Mouse (Mus musculus): ENCODE data around the gene Stk40. TPM values are rescaled to one million over a fixed set of nuclear protein-coding genes. Genes with fewer than 3 reads are reported as not detected.
A peak's percentile ranks its signal among the peaks of the same experiment; 100 is the strongest.
"Not testable (repeated sequence)": the region's sequence is repeated elsewhere in the genome, so short reads cannot be mapped to it uniquely, and the experiment has no call there.

The Stk40 gene
- total and polyA plus RNA-seq, 2 experiments from 2014 or later = 14.9 to 19.6 TPM

- H3K27ac ChIP-seq (ENCODE audit: low read depth, low read length) = no peak overlapping the region
- WGBS = 70% methylated on average over 9 of the region's 9 CpGs
- H3K27me3 ChIP-seq (ENCODE audit: insufficient read depth, low read length) = no peaks in the 10 kb centered on the region
- H3K4me3 ChIP-seq (ENCODE audit: low read depth, low read length) = peak overlapping the region; percentile 57
- peaks cover 8% of the 10 kb centered on the region; the same call in 1 of the 2 replicates for H3K4me1 ChIP-seq (ENCODE audit: insufficient read depth)
- no peak overlapping the region for H3K9ac ChIP-seq
- DNase-seq = no peak
- peaks cover 16% of the 10 kb centered on the region for H3K36me3 ChIP-seq (ENCODE audit: insufficient read depth)
- TF ChIP-seq CTCF (IDR thresholded peaks at IDR 0.05; ENCODE audit: low read depth) = no peak
- ATAC-seq = no peak
- H3K9me3 ChIP-seq (ENCODE audit: low read length) = no peaks in the 10 kb centered on the region
- H3K4me2 ChIP-seq (ENCODE audit: low read depth) = peak overlapping the region; percentile 99
Measured at GRCm38 (mm10) chr4:126161986-126162385, 58.2 kb downstream of the Stk40 start.

DNA sequence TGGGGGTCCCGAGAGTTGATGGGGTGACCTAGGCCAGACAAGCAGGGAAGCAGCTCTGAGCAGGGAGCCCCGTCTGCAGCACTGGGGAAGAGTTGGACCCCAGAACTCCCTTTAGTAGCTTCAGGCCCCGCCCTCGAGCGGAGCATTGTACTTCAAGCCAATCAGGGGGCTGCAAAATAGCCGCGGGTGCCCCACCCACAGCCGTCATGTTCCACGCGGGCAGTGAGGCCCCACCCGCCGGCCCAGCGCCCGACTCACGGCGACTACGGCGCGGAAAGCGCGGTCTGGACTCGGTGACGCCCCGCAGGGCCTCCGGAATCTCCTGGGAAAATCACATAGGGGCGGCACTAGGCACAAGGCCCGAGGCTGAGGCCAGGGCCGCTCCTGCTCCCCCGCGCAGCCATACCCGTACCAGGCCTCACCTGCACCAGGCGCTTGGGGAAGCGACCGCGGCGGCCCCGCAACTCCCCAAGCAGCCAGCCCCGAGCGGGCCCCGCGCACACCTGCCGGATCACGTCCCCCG lies 58.8 kb downstream of the Stk40 start:
- peak overlapping the region; percentile 69 for H3K9ac ChIP-seq
- peak overlapping the region; percentile 57 for H3K4me3 ChIP-seq (ENCODE audit: low read depth, low read length)
- H3K27me3 ChIP-seq (ENCODE audit: insufficient read depth, low read length) = no peaks in the 10 kb centered on the region
- no peak overlapping the region for H3K27ac ChIP-seq (ENCODE audit: low read depth, low read length)
- peaks cover 19% of the 10 kb centered on the region for H3K36me3 ChIP-seq (ENCODE audit: insufficient read depth)
- ATAC-seq = peak; percentile 97
- no peak for TF ChIP-seq CTCF (IDR thresholded peaks at IDR 0.05; ENCODE audit: low read depth)
- peak overlapping the region; percentile 99 for H3K4me2 ChIP-seq (ENCODE audit: low read depth)
- H3K9me3 ChIP-seq (ENCODE audit: low read length) = no peaks in the 10 kb centered on the region
- WGBS = under 1% methylated on average over 44 of the region's 44 CpGs
- peak; percentile 86 for DNase-seq
- peaks cover 8% of the 10 kb centered on the region; the same call in 1 of the 2 replicates for H3K4me1 ChIP-seq (ENCODE audit: insufficient read depth)

GRCm38 (mm10) chr4:126163067-126163659 lies 59.4 kb downstream of the Stk40 start, which contains the start of gene Sh3d21:
TSS of gene Sh3d21 (minus strand) at chr4:126163491.
- Histone ChIP-seq H3K27ac (ENCODE audit: low read depth, low read length) (no peak within 1 kb of the TSS), H3K4me3 (ENCODE audit: low read depth, low read length) (peak within 1 kb of the TSS; percentile 57), H3K4me1 (ENCODE audit: insufficient read depth) (peaks cover 8% of the 10 kb centered on the region; the same call in 1 of the 2 replicates), H3K9me3 (ENCODE audit: low read length) (no peaks in the 10 kb centered on the region), H3K36me3 (ENCODE audit: insufficient read depth) (peaks cover 23% of the 10 kb centered on the region), H3K4me2 (ENCODE audit: low read depth) (peak within 1 kb of the TSS; percentile 99), H3K27me3 (ENCODE audit: insufficient read depth, low read length) (no peaks in the 10 kb centered on the region), H3K9ac (peak within 1 kb of the TSS; percentile 69)
- ATAC-seq (no peak; the same call in 1 of the 2 replicates), DNase-seq (peak; percentile 12)
- 9% methylated on average over 22 of the region's 22 CpGs for WGBS
- no peak for TF ChIP-seq CTCF (IDR thresholded peaks at IDR 0.05; ENCODE audit: low read depth)

- no peak for DNase-seq
- no peak overlapping the region for H3K4me3 ChIP-seq (ENCODE audit: low read depth, low read length)
- H3K9ac ChIP-seq = no peak overlapping the region
- no peak for ATAC-seq
- no peak overlapping the region for H3K4me2 ChIP-seq (ENCODE audit: low read depth)
- peaks cover 28% of the 10 kb centered on the region for H3K36me3 ChIP-seq (ENCODE audit: insufficient read depth)
- no peak overlapping the region for H3K27ac ChIP-seq (ENCODE audit: low read depth, low read length)
- 72% methylated on average over 4 of the region's 4 CpGs for WGBS
- no peak for TF ChIP-seq CTCF (IDR thresholded peaks at IDR 0.05; ENCODE audit: low read depth)
- H3K27me3 ChIP-seq (ENCODE audit: insufficient read depth, low read length) = no peaks in the 10 kb centered on the region
- H3K9me3 ChIP-seq (ENCODE audit: low read length) = no peaks in the 10 kb centered on the region
- peaks cover 8% of the 10 kb centered on the region; the same call in 1 of the 2 replicates for H3K4me1 ChIP-seq (ENCODE audit: insufficient read depth)
Measured at GRCm38 (mm10) chr4:126163685-126164084, 59.9 kb downstream of the Stk40 start.

GRCm38 (mm10) chr4:126165092-126165491 lies 61.3 kb downstream of the Stk40 start:
- peaks cover 40% of the 10 kb centered on the region for H3K36me3 ChIP-seq (ENCODE audit: insufficient read depth)
- not testable (repeated sequence) for H3K4me1 ChIP-seq (ENCODE audit: insufficient read depth); ATAC-seq; H3K9me3 ChIP-seq (ENCODE audit: low read length); DNase-seq; H3K4me3 ChIP-seq (ENCODE audit: low read depth, low read length); H3K9ac ChIP-seq; H3K4me2 ChIP-seq (ENCODE audit: low read depth); H3K27ac ChIP-seq (ENCODE audit: low read depth, low read length); H3K27me3 ChIP-seq (ENCODE audit: insufficient read depth, low read length)
- WGBS = 75% methylated on average over 8 of the region's 10 CpGs

DNA sequence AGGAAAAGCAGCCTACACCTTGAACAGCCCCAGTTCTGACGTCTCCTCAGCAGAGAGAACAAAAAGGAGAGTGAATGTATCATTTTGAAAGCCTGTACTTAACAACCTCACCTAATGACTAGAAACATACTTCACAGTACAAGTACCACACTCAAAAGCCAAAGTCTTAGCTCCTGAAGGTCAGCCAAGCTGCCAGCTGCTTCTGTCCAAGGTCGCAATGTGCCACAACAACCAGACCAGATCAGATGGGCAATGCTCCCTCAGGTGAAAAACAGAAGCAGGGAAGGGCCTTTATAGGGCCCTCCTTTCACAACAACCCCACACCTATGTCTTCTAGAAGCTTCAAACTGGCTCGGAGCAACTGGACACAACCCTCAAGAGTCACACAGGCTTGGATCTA lies 62.3 kb downstream of the Stk40 start:
- WGBS = 69% methylated on average over 3 of the region's 3 CpGs
- Histone ChIP-seq H3K4me2 (ENCODE audit: low read depth) (no peak overlapping the region), H3K36me3 (ENCODE audit: insufficient read depth) (peaks cover 49% of the 10 kb centered on the region), H3K27ac (ENCODE audit: low read depth, low read length) (no peak overlapping the region), H3K4me3 (ENCODE audit: low read depth, low read length) (no peak overlapping the region), H3K9ac (no peak overlapping the region), H3K4me1 (ENCODE audit: insufficient read depth) (peaks cover 8% of the 10 kb centered on the region; the same call in 1 of the 2 replicates), H3K27me3 (ENCODE audit: insufficient read depth, low read length) (no peaks in the 10 kb centered on the region), H3K9me3 (ENCODE audit: low read length) (no peaks in the 10 kb centered on the region)
- no peak for ATAC-seq
- TF ChIP-seq CTCF (IDR thresholded peaks at IDR 0.05; ENCODE audit: low read depth) = no peak
- no peak for DNase-seq

DNA sequence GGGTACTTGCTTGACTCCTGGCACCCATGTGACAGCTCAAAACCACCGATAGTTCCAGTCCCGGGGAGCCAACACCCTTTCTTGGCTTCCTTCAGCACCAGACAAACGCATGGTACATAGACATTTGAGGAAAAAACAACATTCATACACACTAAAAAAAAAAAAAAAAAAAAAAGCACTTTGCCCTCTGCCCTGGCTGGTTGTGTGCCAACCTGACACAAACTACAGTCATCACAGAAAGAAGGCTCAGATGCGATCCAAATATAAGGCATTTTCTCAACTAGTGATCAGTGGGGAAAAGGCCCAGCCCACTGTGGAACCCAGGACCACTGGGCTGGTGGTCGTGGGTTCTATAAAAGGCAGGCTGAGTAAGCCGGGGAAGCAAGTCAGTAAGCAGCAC lies 65.1 kb downstream of the Stk40 start:
- DNase-seq (no peak), ATAC-seq (no peak)
- H3K4me1 ChIP-seq (ENCODE audit: insufficient read depth) = no peaks in the 10 kb centered on the region
- H3K9ac ChIP-seq = no peak overlapping the region
- peaks cover 63% of the 10 kb centered on the region for H3K36me3 ChIP-seq (ENCODE audit: insufficient read depth)
- H3K27me3 ChIP-seq (ENCODE audit: insufficient read depth, low read length) = no peaks in the 10 kb centered on the region
- H3K4me3 ChIP-seq (ENCODE audit: low read depth, low read length) = no peak overlapping the region
- no peak for TF ChIP-seq CTCF (IDR thresholded peaks at IDR 0.05; ENCODE audit: low read depth)
- H3K9me3 ChIP-seq (ENCODE audit: low read length) = no peaks in the 10 kb centered on the region
- WGBS = 94% methylated on average over 6 of the region's 6 CpGs
- H3K27ac ChIP-seq (ENCODE audit: low read depth, low read length) = no peak overlapping the region
- H3K4me2 ChIP-seq (ENCODE audit: low read depth) = no peak overlapping the region

DNA sequence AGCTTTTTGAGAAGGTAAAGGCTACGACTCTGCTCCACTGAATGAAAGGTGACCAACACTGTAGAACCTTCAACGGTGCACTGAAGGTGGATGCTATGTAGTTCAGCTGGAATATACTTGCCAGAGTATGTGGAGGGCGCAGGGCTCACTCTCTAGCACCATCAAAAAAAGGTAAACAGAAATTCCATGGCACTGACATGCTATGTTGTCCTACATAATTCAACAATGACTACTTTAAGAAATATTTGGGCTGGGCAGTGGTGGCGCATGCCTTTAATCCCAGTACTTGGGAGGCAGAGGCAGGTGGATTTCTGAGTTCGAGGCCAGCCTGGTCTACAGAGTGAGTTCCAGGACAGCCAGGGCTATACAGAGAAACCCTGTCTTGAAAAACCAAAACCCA lies 67.0 kb downstream of the Stk40 start:
- H3K9me3 ChIP-seq (ENCODE audit: low read length); ATAC-seq; H3K27me3 ChIP-seq (ENCODE audit: insufficient read depth, low read length); DNase-seq; H3K27ac ChIP-seq (ENCODE audit: low read depth, low read length); H3K4me3 ChIP-seq (ENCODE audit: low read depth, low read length); H3K9ac ChIP-seq; H3K4me2 ChIP-seq (ENCODE audit: low read depth); H3K4me1 ChIP-seq (ENCODE audit: insufficient read depth): not testable (repeated sequence)
- peaks cover 76% of the 10 kb centered on the region for H3K36me3 ChIP-seq (ENCODE audit: insufficient read depth)
- WGBS = 95% methylated on average over 5 of the region's 5 CpGs

Measured in forebrain, postnatal 0 days (tissue).